Mouse (Mus musculus) B cell, adult 62 days (primary cell): ENCODE data around the gene Acsm3. TPM values are rescaled to one million over a fixed set of nuclear protein-coding genes. Genes with fewer than 3 reads are reported as not detected.

Experiments
- total RNA-seq: library from RNA; stranded (reverse); gene quantifications from 4 replicates; pipeline ENCODE4 v1.2.4, GENCODE M21; 2023

Gene Acsm3
- total RNA-seq = not detected in 4 replicates

GRCm38 (mm10) chr7:119760527-119760951 lies at the start of gene Acsm3:
TSS of gene Acsm3 (plus strand) at chr7:119760923.

GRCm38 (mm10) chr7:119720253-119720946 lies 40.3 kb upstream of the Acsm3 start, which contains the start of gene Thumpd1:
TSS of gene Thumpd1 (minus strand) at chr7:119720798.

GRCm38 (mm10) chr7:119793586-119794250 lies 33.0 kb downstream of the Acsm3 start, which contains the start of the genes Rexo5 and Eri2:
TSS of gene Rexo5 (plus strand) at chr7:119794006.
TSS of gene Eri2 (minus strand) at chr7:119794058.

Other genes with a start within 250 kb of the Acsm3 start
- gene Acsm5, start 241.5 kb upstream of the Acsm3 start, total RNA-seq = not detected in 4 replicates
- not detected in 4 replicates for gene Pdilt, start 237.4 kb upstream of the Acsm3 start, total RNA-seq
- gene Acsm2, start 206.6 kb upstream of the Acsm3 start, total RNA-seq = not detected in 4 replicates
- gene Acsm1, start 153.9 kb upstream of the Acsm3 start, total RNA-seq = not detected in 4 replicates
- gene Acsm4, start 70.9 kb upstream of the Acsm3 start, total RNA-seq = not detected in 4 replicates
- 82.5 to 96.7 TPM (median 89.0 TPM) in 4 replicates for gene Thumpd1, start 40.1 kb upstream of the Acsm3 start, total RNA-seq
- 7.9 to 13.1 TPM (median 10.2 TPM) in 4 replicates for gene Rexo5, start 33.1 kb downstream of the Acsm3 start, total RNA-seq
- 2.4 to 4.8 TPM (median 4.1 TPM) in 4 replicates for gene Eri2, start 33.1 kb downstream of the Acsm3 start, total RNA-seq
- 3.5 to 3.8 TPM (median 3.6 TPM) in 4 replicates for gene Lyrm1, start 134.9 kb downstream of the Acsm3 start, total RNA-seq
- gene Dcun1d3, start 135.4 kb downstream of the Acsm3 start, total RNA-seq = 8.8 to 20.9 TPM (median 11.5 TPM) in 4 replicates